Mouse (Mus musculus) kidney, adult 8-10 months (tissue): ENCODE data around the gene Rasgef1b.
A peak's percentile ranks its signal among the peaks of the same experiment; 100 is the strongest.

Source experiments
- DNase-seq, 2 experiments: peaks; one replicate each; pipeline ENCODE4 v3.0.0; 2022

Gene Rasgef1b

DNA sequence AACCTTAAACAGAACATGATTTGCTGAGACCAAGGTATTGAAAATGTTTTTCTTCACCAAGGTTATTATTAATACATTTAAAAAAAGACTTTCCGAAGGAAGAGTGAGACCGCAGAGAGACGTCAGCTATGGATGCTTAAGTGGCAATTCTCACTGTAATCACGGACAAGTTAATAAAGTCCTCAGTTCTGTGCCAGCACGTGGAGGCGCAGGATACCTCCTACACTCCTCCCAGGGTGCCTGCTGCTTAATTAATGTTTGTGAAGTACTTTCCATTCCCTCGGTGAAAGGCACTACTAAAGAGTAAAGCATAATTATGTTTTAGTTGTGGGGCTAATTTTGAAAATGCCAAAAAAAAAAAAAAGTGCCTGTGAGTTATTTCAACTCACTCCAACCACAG lies 284.1 kb downstream of the Rasgef1b start:
- no peak for DNase-seq

- no peak for DNase-seq
These were observed 288.8 kb downstream of the Rasgef1b start for GRCm38 (mm10) chr5:99440109-99440508.

GRCm38 (mm10) chr5:99438526-99438925 lies 290.3 kb downstream of the Rasgef1b start:
- DNase-seq: no peak

DNA sequence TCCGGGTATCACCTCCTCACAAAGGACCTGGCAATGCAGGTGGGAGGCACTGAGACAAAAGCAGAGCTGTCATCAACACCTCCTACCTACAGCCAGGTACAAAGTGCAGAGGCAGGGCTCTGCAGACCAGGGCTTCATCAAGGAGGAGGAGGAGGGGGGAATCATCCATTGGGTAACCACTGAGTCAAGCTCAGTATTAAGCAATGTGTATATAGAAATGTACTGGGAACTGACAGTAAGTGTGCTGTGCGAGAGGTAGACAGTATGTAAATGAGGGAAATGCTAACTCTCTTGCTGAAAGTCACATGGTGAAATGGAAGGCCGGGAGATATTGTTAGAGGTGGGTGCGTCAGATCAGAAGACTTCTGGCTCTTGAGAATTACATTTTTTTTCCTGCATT lies 294.6 kb downstream of the Rasgef1b start:
- DNase-seq: no peak

DNA sequence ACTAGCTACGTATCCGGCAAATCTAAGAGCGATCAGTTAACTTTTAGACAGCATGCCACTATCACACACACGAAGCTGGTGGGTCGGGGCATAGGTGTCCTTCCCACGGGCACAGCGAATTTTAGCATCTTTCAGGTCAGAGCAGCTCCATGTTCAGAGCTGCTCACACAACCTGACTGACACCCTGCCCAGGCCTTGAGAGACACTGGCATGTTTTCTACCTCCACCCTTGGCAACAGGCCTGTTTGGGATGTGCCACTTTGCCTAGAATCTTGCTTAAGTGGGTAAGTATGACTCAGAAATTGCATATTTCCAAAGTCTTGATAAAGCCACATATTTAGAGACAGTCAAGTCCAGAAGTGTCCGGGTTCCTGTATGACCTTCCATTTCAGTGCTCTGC lies 296.4 kb downstream of the Rasgef1b start:
- no peak for DNase-seq

GRCm38 (mm10) chr5:99429273-99429672 lies 299.6 kb downstream of the Rasgef1b start:
- no peak for DNase-seq

GRCm38 (mm10) chr5:99428648-99429047 lies 300.2 kb downstream of the Rasgef1b start:
- DNase-seq: no peak

- no peak for DNase-seq
These were observed 305.6 kb downstream of the Rasgef1b start for GRCm38 (mm10) chr5:99423271-99423670.

GRCm38 (mm10) chr5:99422856-99423255 lies 306.0 kb downstream of the Rasgef1b start:
- no peak for DNase-seq

DNA sequence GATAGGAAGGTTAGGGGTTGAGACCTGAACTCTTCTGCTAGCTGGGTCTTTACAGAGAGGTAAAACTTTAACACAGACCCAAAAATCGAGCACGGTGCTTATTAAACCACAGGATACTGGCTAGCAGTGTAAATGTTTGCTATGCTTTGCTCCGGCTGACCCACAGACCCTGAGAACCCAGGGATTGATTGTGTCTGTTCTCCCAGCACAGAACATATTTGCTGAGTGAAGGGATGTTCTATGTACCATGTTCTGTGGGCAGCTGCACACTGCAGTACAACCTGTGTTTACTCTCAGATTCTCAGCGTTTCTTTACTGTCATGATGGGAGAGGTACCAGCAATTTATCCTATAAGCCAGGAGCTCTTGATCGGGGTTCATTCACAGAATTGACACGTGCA lies 306.8 kb downstream of the Rasgef1b start:
- DNase-seq: no peak

DNA sequence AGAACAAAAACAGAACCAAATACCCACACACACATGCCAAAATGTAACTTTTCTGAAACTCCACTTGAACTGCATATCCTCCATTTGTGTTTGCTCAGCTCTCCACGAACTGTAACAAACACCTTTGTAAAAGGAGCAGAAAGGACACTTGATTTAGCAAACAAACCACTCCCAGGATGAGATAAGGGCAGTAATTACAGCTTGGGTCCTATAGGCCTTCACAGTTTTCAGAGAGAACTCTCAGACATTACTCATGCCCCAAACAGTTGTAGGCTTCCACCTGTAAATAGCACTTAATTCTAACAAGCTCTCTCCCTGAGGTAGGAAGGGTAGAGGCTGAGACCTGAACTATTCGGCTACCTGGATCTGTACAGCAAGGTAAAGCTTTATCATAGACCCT lies 309.0 kb downstream of the Rasgef1b start:
- no peak for DNase-seq

- DNase-seq: peak; percentile 50 to 59
These were observed 312.0 kb downstream of the Rasgef1b start for GRCm38 (mm10) chr5:99416902-99417301.

DNA sequence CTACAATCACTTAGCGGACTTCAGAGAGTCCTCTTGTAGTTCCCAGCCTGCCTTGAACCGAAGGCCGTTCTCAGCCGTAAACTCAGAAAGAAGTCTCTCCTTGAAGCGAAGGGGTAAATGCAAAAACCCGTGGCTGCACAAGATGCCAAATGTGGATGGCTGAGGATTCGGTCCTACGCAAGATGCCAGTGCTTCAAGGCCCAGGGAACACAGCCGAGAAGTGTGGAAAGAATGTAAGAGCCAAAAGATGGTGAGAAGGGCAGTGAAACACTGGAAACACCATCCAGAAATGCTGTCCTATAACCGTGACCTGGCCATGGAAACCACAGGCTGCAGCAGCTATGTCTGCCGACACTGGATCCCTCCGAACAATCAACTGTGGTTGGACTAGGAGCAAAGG lies 313.2 kb downstream of the Rasgef1b start:
- DNase-seq: no peak

DNA sequence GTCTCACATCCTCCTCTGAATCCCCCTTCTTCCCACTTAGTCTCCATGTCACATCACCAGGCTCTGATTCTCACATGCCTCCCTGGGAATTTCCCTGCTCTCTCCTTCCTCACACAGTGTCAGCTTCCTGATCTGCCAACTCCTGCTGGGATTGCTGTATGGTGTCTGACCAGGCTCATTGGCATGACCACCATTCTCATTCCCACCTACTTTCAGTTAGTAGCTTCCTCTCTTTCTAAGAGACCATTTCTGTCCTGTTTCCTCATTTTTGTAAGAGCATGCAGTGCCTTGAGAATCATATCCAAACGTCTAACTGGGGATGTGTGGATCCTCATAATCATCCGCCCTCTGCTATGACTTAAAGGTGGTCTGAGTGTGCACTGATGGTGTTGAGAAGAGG lies 313.8 kb downstream of the Rasgef1b start:
- DNase-seq: no peak

- no peak for DNase-seq
These were observed 314.6 kb downstream of the Rasgef1b start for GRCm38 (mm10) chr5:99414293-99414692.

DNA sequence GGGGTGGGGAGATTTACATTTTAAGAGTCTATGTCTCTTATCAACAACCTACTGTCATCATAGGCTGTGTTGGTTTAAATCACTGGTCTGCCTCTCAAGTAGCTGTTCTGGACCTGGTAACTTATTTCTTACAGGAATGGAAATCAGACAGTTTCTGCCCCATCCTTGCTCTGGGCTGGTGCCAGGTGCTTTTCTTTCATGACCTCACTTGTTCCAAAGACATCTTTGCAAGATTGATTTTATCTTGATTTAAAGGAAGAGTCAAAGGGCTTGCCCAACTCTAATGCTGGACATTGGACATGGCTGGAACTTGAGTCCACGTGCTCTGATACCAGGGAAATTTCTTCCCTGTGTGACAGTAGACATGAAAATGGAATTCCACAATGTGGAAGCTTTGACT lies 315.0 kb downstream of the Rasgef1b start:
- DNase-seq: no peak

DNA sequence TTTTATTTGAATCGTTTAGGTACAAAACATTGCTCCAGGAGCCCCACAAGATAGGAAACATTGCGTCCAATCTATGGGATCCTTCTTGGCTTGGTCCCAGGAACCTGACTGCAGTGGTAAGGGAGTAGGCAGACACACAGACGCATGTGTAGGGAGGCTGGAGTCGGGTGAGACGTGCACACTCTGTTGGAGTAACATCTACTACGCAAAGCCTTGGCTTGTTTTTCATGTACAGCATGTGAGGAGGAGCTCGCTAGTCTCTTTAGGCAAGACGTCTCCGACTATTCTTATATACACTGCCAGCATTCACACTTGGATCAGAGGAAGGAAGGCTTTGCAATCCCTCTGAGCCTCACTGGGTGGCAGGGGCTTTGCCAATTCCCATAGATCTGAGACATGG lies 315.5 kb downstream of the Rasgef1b start:
- no peak for DNase-seq

- no peak for DNase-seq
These were observed 324.3 kb downstream of the Rasgef1b start for GRCm38 (mm10) chr5:99404403-99405170.

DNA sequence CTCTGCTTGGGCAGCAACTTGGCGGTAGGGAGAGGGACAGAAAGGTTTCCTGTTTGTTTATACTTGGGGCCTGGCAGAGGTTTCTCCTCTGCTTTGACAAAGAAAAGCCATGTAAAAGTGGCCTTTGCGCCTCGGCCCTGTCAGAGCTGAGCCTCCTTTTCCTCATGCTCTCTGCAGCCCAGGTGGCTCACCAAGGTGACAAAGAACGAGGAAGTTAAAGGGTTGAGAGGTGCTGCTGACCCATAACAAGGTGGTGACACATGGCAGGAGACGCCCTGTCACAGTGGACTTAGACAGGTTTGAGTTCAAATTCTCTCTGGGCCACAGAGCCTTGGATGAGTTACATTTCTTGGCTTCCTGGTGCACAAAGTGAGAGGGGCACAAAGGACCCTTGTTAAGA lies 325.5 kb downstream of the Rasgef1b start:
- DNase-seq: no peak

GRCm38 (mm10) chr5:99402784-99403183 lies 326.1 kb downstream of the Rasgef1b start:
- no peak for DNase-seq

DNA sequence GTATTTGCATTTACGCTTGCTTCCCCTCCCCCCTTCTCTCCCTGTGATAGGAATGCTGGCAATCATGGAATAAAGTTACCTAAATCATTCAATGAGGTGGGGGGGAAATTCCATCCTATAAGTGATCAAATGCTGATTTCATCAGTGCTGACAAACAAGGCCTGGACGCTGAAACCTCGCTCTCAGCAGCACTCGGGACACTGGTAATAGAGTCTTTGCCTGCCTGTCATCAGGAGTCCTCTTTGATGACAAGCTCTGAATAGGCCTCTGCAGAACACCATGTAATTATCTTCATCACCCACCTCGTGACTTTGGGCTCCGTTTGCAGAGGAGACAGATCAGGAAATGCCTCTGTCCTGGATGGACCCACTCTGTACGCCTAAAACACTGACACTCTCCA lies 326.6 kb downstream of the Rasgef1b start:
- DNase-seq: no peak

DNA sequence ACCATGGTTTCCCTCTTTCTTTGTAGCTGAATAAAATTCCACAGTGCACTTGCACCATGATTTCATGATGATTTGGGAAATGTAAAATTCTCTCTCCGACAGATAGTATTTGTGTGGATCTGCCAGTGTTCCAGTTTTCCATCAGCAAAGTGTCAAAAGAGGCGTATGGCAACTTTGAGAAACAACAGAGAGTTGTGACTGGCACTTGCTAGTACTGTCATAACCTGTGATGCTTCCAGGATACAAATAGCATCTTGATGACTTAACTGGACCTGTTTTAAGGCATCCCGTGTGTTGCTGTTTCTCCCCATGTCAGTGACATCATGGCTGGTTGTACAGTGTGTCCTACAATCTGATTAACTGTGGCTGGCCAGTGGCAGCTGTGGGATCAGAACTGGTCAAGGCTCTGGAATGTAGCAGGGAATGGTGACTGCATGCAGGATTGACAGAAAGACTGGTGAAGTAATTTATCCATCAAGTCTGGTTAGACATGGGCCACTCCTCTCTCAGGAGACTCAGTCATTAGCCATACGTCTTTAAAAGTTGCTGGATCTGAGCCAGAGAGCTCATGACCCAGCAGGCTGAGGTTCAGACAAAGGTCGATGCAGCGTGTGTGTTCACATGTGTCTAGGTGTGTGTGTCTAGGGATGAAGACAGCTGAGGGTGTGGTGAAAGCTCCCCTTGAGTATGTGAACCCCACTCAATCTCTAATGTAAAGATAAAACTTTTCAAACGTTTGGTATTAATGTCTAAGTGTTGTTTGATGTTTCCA lies 328.8 kb downstream of the Rasgef1b start:
- DNase-seq: no peak

- peak; percentile 43 to 77 for DNase-seq
These were observed 330.3 kb downstream of the Rasgef1b start for GRCm38 (mm10) chr5:99398472-99399070.

- DNase-seq: no peak
These were observed 334.3 kb downstream of the Rasgef1b start for GRCm38 (mm10) chr5:99394578-99394977.
